Mouse (Mus musculus) cortical plate, adult 2 months (tissue): ENCODE measurements around the gene Vapa. TPM values are rescaled to one million over a fixed set of nuclear protein-coding genes. Genes with fewer than 3 reads are reported as not detected.
A peak's percentile ranks its signal among the peaks of the same experiment; 100 is the strongest.
"Not testable (repeated sequence)": the region's sequence is repeated elsewhere in the genome, so short reads cannot be mapped to it uniquely, and the experiment has no call there.

Source experiments
- H3K27ac ChIP-seq: fragments of 200-500 bp; 2 replicates; pipeline ENCODE4 v1.5.1; 2012; ENCODE audit warnings: low read length, control low read depth, inconsistent platforms; ENCODE audit not compliant: insufficient read depth
- H3K4me1 ChIP-seq: fragments of 200-500 bp; 2 replicates; pipeline ENCODE4 v1.6.1; 2011; ENCODE audit warnings: low read length; ENCODE audit not compliant: control insufficient read depth, insufficient read depth
- H3K4me3 ChIP-seq: fragments of 200-500 bp; 2 replicates; pipeline ENCODE4 v1.5.1; 2011; ENCODE audit warnings: mild to moderate bottlenecking, low read length, control low read depth; ENCODE audit not compliant: insufficient read depth
- CTCF ChIP-seq: fragments of 200-500 bp; IDR thresholded peaks from 2 replicates; pipeline ENCODE4 v1.5.1; 2011; ENCODE audit warnings: mild to moderate bottlenecking, control low read depth, low read length; ENCODE audit not compliant: insufficient read depth; ENCODE audit errors: extremely low read depth
- POLR2A ChIP-seq: fragments of 200-500 bp; IDR thresholded peaks from 2 replicates; pipeline ENCODE4 v1.6.1; 2011; ENCODE audit warnings: mild to moderate bottlenecking, low read length, control low read depth; ENCODE audit not compliant: insufficient read depth; ENCODE audit errors: extremely low read depth
- polyA plus RNA-seq: library from polyadenylated mRNA; depleted of rRNA; stranded (reverse); fragments of >200 nt; gene quantifications from 2 replicates; pipeline ENCODE4 v1.2.3, GENCODE M21; 2012; rRNA removed

The Vapa gene
- polyA plus RNA-seq, 1 experiment: 84.1 TPM

- Histone ChIP-seq H3K27ac (no peak overlapping the region), H3K4me3 (no peak overlapping the region), H3K4me1 (no peaks in the 10 kb centered on the region)
- TF ChIP-seq POLR2A (no peak), CTCF (peak; percentile 61)
These were observed 55.1 kb downstream of the Vapa start for GRCm38 (mm10) chr17:65558217-65558616.

GRCm38 (mm10) chr17:65557212-65557611, 56.1 kb downstream of the Vapa start:
- H3K4me3 ChIP-seq: no peak overlapping the region
- TF ChIP-seq CTCF (no peak), POLR2A (no peak)
- H3K27ac ChIP-seq: no peak overlapping the region
- H3K4me1 ChIP-seq: no peaks in the 10 kb centered on the region

- H3K4me1 ChIP-seq: no peaks in the 10 kb centered on the region
- TF ChIP-seq POLR2A: no peak
- TF ChIP-seq CTCF: no peak
These were observed 56.6 kb downstream of the Vapa start for GRCm38 (mm10) chr17:65556798-65557197.

GRCm38 (mm10) chr17:65552426-65552997, 60.8 kb downstream of the Vapa start:
- TF ChIP-seq POLR2A (no peak), CTCF (no peak)
- Histone ChIP-seq H3K4me1 (no peaks in the 10 kb centered on the region), H3K4me3 (no peak overlapping the region), H3K27ac (no peak overlapping the region)

More at GRCm38 (mm10) chr17:65556798-65557197, 56.6 kb downstream of the Vapa start:
- H3K4me3 ChIP-seq: no peak overlapping the region
- H3K27ac ChIP-seq: no peak overlapping the region

- H3K4me1 ChIP-seq: no peaks in the 10 kb centered on the region
- H3K4me3 ChIP-seq: no peak overlapping the region
- TF ChIP-seq CTCF (no peak), POLR2A (no peak)
- H3K27ac ChIP-seq: no peak overlapping the region
These were observed 63.0 kb downstream of the Vapa start for GRCm38 (mm10) chr17:65550357-65550756.

- H3K4me1 ChIP-seq: no peaks in the 10 kb centered on the region
- no peak overlapping the region for H3K4me3 ChIP-seq
- TF ChIP-seq CTCF (no peak), POLR2A (no peak)
- H3K27ac ChIP-seq: no peak overlapping the region
These were observed 64.5 kb downstream of the Vapa start for GRCm38 (mm10) chr17:65548698-65549365.

GRCm38 (mm10) chr17:65546221-65546620, 67.1 kb downstream of the Vapa start:
- H3K4me3 ChIP-seq, H3K27ac ChIP-seq, H3K4me1 ChIP-seq: not testable (repeated sequence)

- peak; percentile 12; the same call in 1 of the 2 replicates for TF ChIP-seq CTCF
- no peak for TF ChIP-seq POLR2A
- H3K4me3 ChIP-seq: peak within 1 kb of the TSS; percentile 44
- H3K4me1 ChIP-seq: no peaks in the 10 kb centered on the region
- no peak within 1 kb of the TSS for H3K27ac ChIP-seq
These were observed 72.7 kb downstream of the Vapa start, which contains the start of gene Tmem232 for GRCm38 (mm10) chr17:65540441-65541272. Gene Tmem232 (minus strand): TSS chr17:65540782.

GRCm38 (mm10) chr17:65536156-65536555, 77.2 kb downstream of the Vapa start:
- H3K27ac ChIP-seq: no peak overlapping the region
- no peaks in the 10 kb centered on the region for H3K4me1 ChIP-seq
- no peak overlapping the region for H3K4me3 ChIP-seq
- TF ChIP-seq CTCF (peak; percentile 70), POLR2A (no peak)

GRCm38 (mm10) chr17:65532381-65532780, 81.0 kb downstream of the Vapa start:
- H3K4me1 ChIP-seq, H3K4me3 ChIP-seq, H3K27ac ChIP-seq: not testable (repeated sequence)

Other genes starting within 250 kb of the Vapa start
- gene Tmem232, start 72.8 kb downstream of the Vapa start, polyA plus RNA-seq: 2.2 and 2.5 TPM in 2 replicates
- gene Txndc2, start 28.6 kb upstream of the Vapa start, polyA plus RNA-seq: 0.15 TPM in 1 of 2 replicates, not detected in the other
- gene Rab31, start 159.2 kb upstream of the Vapa start, polyA plus RNA-seq: 78.3 and 84.6 TPM in 2 replicates
- gene Ppp4r1, start 169.0 kb upstream of the Vapa start, polyA plus RNA-seq: 72.1 and 79.9 TPM in 2 replicates